Mouse (Mus musculus) heart, embryonic 14.5 days (tissue): ENCODE results near the gene Smg9. TPM values are rescaled to one million over a fixed set of nuclear protein-coding genes. Genes with fewer than 3 reads are reported as not detected.
A peak's percentile ranks its signal among the peaks of the same experiment; 100 is the strongest.
"Not testable (repeated sequence)": the region's sequence is repeated elsewhere in the genome, so short reads cannot be mapped to it uniquely, and the experiment has no call there.

ENCODE experiments used
- ATAC-seq: fragments of 200-750 bp; cut with Nextera tagmentation; 2 replicates; pipeline ENCODE4 v1.8.0; 2017; ENCODE audit warnings: low read depth, moderate TSS enrichment; ENCODE audit not compliant: insufficient number of reproducible peaks, insufficient read depth, low FRiP score
- H3K27ac ChIP-seq, 2 experiments: fragments of 200-500 bp in 1 of 2; fragments of 300-500 bp in 1 of 2; sonication (generic) in 1 of 2; replicated peaks in 1 of 2; 2 replicates each; pipeline ENCODE4 v1.5.1; 2012 to 2014; ENCODE audit warnings: low read depth in 2 of 2, low read length in 2 of 2, control low read depth in 1 of 2, mild to moderate bottlenecking in 1 of 2, mixed read lengths in 1 of 2; ENCODE audit not compliant: control insufficient read depth in 1 of 2, insufficient read depth in 1 of 2
- H3K27me3 ChIP-seq: fragments of 300-500 bp; sonication (generic); 2 replicates; pipeline ENCODE4 v1.6.1; 2014; ENCODE audit warnings: mild to moderate bottlenecking, low read length, control low read depth; ENCODE audit not compliant: control insufficient read depth, insufficient read depth
- H3K36me3 ChIP-seq: fragments of 300-500 bp; sonication (generic); 2 replicates; pipeline ENCODE4 v1.6.1; 2014; ENCODE audit warnings: mild to moderate bottlenecking, control low read depth, low read length, mixed read lengths; ENCODE audit not compliant: control insufficient read depth, insufficient read depth
- H3K4me1 ChIP-seq, 2 experiments: fragments of 200-500 bp in 1 of 2; fragments of 300-500 bp in 1 of 2; sonication (generic) in 1 of 2; 2 replicates each; pipeline ENCODE4 v1.6.1; 2012 to 2014; ENCODE audit warnings: low read length in 2 of 2, control low read depth in 1 of 2, mixed read lengths in 1 of 2; ENCODE audit not compliant: control insufficient read depth in 2 of 2, insufficient read depth in 2 of 2
- H3K4me2 ChIP-seq: fragments of 300-500 bp; sonication (generic); 2 replicates; pipeline ENCODE4 v1.6.1; 2014; ENCODE audit warnings: mild to moderate bottlenecking, low read length
- H3K4me3 ChIP-seq, 2 experiments: fragments of 200-500 bp in 1 of 2; fragments of 300-500 bp in 1 of 2; sonication (generic) in 1 of 2; 2 replicates each; pipeline ENCODE4 v1.5.1; 2012 to 2014; ENCODE audit warnings: low read length in 2 of 2, mild to moderate bottlenecking in 2 of 2, control low read depth in 1 of 2, low read depth in 1 of 2, moderate library complexity in 1 of 2; ENCODE audit not compliant: control insufficient read depth in 1 of 2, insufficient read depth in 1 of 2
- H3K9ac ChIP-seq: fragments of 300-500 bp; sonication (generic); 2 replicates; pipeline ENCODE4 v1.6.1; 2014; ENCODE audit warnings: mild to moderate bottlenecking, low read length
- H3K9me3 ChIP-seq: fragments of 300-500 bp; sonication (generic); 2 replicates; pipeline ENCODE4 v1.6.1; 2016; ENCODE audit warnings: low read length, control low read depth; ENCODE audit not compliant: control insufficient read depth
- WGBS: fragments of 180-500 bp; shearing (Covaris S2); extraction: QIAGEN DNeasy Blood & Tissue Kit; methylation state at CpG from one replicate; pipeline ENCODE4 v1.1.7; 2014; 5-methylcytosine and 5-hydroxymethylcytosine counted together
- polyA plus RNA-seq: library from polyadenylated mRNA; unstranded; fragments of >200 nt; fragmentation: Nextera tagmentation; extraction: Ambion mirVana; gene quantifications from 2 replicates; pipeline ENCODE4 v1.2.1, GENCODE M21; 2014

The Smg9 gene
- polyA plus RNA-seq, 1 experiment from 2014 or later: 20.7 TPM

DNA sequence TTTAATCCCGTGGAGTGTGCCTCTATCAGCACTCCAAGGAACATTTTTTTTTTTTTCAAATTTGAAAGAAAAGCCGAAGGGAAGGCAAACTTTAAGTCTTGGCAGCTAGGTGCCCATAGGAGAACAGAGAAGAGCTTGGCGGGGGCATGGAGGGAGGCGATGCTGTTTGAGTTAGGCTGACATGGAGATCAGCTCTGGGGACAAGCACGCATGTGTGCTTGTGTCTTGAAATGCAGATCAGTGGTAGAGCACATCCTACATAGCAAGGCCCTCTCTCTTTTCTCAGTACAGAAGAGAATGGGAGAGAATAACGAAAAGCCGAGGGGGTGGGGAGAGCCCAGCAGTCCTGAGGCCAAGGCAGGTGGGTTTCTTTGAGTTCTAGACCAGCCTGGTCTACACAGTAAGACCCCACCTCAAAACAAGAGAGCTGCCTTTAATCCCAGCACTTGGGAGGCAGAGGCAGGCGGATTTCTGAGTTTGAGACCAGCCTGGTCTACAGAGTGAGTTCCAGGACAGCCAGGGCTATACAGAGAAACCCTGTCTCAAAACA, 980 bp upstream of the Smg9 start:
- ATAC-seq: no peak
- Histone ChIP-seq H3K9me3 (peaks cover 4% of the 10 kb centered on the region; the same call in 1 of the 2 replicates), H3K27me3 (no peaks in the 10 kb centered on the region), H3K4me1 (peaks cover 3% of the 10 kb centered on the region in 2 experiments; a peak in 2 of 4 replicates), H3K4me2 (no peak overlapping the region), H3K4me3 (no peak overlapping the region), H3K9ac (no peak overlapping the region), H3K27ac (no peak overlapping the region), H3K36me3 (peaks cover 15% of the 10 kb centered on the region)
- 95% methylated on average over 8 of the region's 8 CpGs for WGBS

DNA sequence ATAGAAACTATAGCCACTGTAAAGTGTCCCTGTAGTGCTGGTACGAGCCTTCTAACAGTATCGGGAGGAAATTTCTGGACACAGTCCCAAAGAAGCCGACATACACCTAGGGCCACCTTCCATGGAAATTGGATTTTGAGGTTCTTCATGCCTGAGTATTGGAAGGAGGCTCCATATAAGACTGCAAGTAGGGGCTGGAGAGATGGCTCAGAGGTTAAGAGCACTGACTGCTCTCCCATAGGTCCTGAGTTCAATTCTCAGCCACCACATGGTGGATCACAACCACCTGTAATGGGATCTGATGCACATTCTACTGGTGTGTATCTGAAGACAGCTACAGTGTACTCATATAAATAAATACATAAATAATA, 648 bp downstream of the Smg9 start:
- Histone ChIP-seq H3K4me3 (peak overlapping the region; percentile 61 to 83), H3K27me3 (no peaks in the 10 kb centered on the region), H3K36me3 (peaks cover 30% of the 10 kb centered on the region), H3K9me3 (peaks cover 4% of the 10 kb centered on the region; the same call in 1 of the 2 replicates), H3K4me2 (peak overlapping the region; percentile 58), H3K9ac (peak overlapping the region; percentile 76), H3K27ac (peak overlapping the region; percentile 73 to 97), H3K4me1 (peaks cover 3% of the 10 kb centered on the region in 2 experiments; a peak in 2 of 4 replicates)
- ATAC-seq: no peak
- 14% methylated on average over 3 of the region's 3 CpGs for WGBS

DNA sequence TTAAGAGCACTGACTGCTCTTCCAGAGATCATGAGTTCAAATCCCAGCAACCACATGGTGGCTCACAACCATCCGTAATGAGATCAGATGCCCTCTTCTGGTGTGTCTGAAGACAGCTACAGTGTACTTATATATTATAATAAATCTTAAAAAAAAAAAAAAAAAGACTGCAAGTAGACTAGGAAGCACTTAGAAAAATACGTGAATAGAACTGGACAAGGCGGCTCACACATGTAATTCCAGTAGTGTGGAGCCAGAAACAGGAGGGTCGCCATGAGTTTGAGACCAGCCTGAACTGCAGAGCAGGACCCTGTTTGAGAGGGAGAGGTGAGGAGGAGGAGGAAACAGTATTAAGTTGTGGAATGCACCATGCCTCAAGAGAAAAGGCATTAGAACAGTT, 1.1 kb downstream of the Smg9 start:
- H3K27me3 ChIP-seq, H3K27ac ChIP-seq, H3K4me1 ChIP-seq, ATAC-seq, H3K9ac ChIP-seq, H3K9me3 ChIP-seq: not testable (repeated sequence)
- Histone ChIP-seq H3K4me2 (peak overlapping the region; percentile 58), H3K4me3 (peak overlapping the region in 1 of 2 experiments; percentile 61; a peak in 1 of 4 replicates), H3K36me3 (peaks cover 35% of the 10 kb centered on the region)
- 87% methylated on average over 4 of the region's 4 CpGs for WGBS

DNA sequence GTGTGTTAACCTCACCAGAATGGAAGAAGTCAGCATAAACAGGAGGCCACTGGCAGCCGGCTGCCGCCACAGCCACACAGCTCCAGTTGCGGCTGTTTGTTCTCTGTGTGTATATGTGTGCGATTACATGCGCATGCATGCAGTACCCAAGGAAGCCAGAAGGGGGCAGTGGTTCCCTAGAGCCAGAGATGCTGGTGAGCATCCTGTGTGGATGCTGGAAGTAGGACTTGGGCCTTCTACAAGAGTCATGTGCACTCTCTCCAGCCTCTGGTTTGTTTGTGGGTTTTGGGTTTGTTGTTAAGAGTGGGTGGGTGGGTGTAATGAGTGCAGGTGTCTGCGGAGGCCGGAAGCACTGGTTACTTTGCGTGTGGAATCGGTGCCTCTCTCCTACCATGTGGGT, 3.4 kb downstream of the Smg9 start:
- no peaks in the 10 kb centered on the region for H3K27me3 ChIP-seq
- H3K4me1 ChIP-seq: peaks cover 3 to 7% of the 10 kb centered on the region in 2 experiments; a peak in 3 of 4 replicates
- no peak for ATAC-seq
- peaks cover 52% of the 10 kb centered on the region for H3K36me3 ChIP-seq
- H3K4me2 ChIP-seq: no peak overlapping the region
- no peak overlapping the region for H3K4me3 ChIP-seq
- H3K27ac ChIP-seq: no peak overlapping the region
- peaks cover 4% of the 10 kb centered on the region; the same call in 1 of the 2 replicates for H3K9me3 ChIP-seq
- 98% methylated on average over 9 of the region's 9 CpGs for WGBS
- no peak overlapping the region for H3K9ac ChIP-seq

DNA sequence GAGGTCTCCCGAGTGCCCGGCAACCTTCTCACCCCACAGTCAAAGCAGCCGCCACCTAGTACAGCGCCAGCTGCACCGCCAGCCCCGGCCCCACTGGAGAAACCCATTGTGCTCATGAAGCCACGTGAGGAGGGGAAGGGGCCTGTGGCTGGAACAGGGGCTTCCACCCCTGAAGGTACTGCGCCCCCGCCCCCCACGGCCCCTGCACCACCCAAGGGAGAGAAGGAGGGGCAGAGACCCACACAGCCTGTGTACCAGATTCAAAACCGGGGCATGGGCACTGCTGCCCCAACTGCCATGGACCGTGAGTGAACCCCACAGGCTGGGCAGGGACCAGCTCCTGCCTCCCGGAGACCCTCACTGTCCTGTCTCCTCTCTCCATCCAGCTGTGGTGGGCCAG, 6.2 kb downstream of the Smg9 start:
- Histone ChIP-seq H3K9ac (no peak overlapping the region), H3K4me2 (no peak overlapping the region), H3K9me3 (peaks cover 4% of the 10 kb centered on the region; the same call in 1 of the 2 replicates), H3K4me1 (peaks cover 0 to 4% of the 10 kb centered on the region in 2 experiments; a peak in 1 of 4 replicates), H3K36me3 (peaks cover 63% of the 10 kb centered on the region), H3K27ac (no peak overlapping the region), H3K4me3 (no peak overlapping the region), H3K27me3 (no peaks in the 10 kb centered on the region)
- 95% methylated on average over 13 of the region's 13 CpGs for whole genome bisulfite sequencing
- ATAC-seq: 0 out of 2 replicates have a peak, but pooled peaks have one; percentile 4

DNA sequence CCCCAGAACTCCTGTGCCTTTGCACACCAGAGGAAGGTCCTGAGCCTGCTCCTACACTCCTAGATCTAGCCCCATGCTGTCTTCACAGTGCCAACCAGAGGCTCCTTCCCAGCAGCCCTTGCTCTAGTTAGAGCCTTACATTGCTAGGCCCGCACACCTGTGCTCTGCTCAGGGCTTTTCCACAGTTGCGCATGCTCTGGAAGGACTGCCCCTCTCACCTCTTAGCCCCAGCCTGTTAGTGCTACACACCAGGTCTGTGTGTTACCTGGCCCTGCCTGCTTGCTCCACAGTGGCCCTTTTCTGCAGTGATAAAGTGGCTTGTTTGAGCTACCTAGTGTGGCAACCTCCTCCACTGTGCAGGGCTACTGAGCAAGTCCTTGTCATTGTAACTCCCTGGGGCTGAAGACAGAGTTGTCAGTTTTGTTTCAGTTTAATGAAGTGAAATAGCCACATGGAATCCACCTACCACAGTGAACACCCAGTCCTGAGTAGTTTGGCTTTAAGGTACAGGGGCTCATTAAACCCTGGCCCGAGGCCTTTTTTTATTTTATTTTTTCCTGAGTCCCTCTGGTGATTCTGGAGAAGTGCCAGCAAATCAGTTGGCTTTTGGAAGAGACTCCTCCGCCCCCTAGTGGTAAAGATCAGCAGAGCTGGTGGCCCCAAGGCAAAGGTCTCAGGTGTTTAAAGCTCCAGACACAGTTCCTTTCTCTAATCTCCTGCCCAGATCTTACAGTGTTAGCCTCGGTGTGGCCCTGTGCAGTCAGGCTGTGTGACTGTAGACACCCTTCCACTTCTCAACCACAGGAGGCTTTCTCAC, 7.3 kb downstream of the Smg9 start:
- no peak overlapping the region for H3K4me2 ChIP-seq
- WGBS: 44% methylated on average over 5 of the region's 5 CpGs
- no peak overlapping the region for H3K4me3 ChIP-seq
- H3K9me3 ChIP-seq: peaks cover 4% of the 10 kb centered on the region; the same call in 1 of the 2 replicates
- no peak overlapping the region for H3K9ac ChIP-seq
- peaks cover 0 to 4% of the 10 kb centered on the region in 2 experiments; a peak in 1 of 4 replicates for H3K4me1 ChIP-seq
- H3K36me3 ChIP-seq: peaks cover 63% of the 10 kb centered on the region
- no peaks in the 10 kb centered on the region for H3K27me3 ChIP-seq
- peak; percentile 32; the same call in 1 of the 2 replicates for ATAC-seq
- no peak overlapping the region for H3K27ac ChIP-seq

DNA sequence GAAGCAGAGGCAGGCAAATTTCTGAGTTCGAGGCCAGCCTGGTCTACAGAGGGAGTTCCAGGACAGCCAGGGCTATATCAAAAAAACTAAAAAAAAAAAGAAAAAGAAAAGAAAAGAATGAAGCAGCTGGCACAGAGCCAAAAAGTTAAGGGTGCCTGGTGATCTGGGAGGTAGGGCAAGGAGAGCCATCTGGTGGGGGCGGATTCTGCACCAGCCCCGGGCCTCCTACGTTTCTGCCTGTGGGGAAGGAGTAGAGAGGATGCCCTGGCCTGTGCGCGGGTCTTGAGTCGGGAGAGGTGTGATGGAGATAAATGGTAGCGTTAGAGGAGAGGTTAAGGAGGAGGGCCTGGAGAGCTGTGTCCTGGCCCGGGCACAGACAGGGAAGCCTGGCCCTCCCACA, 8.8 kb downstream of the Smg9 start:
- Histone ChIP-seq H3K27me3 (no peaks in the 10 kb centered on the region), H3K4me2 (no peak overlapping the region), H3K4me3 (no peak overlapping the region), H3K4me1 (peaks cover 0 to 4% of the 10 kb centered on the region in 2 experiments; a peak in 1 of 4 replicates), H3K27ac (no peak overlapping the region), H3K36me3 (peaks cover 53% of the 10 kb centered on the region), H3K9me3 (no peaks in the 10 kb centered on the region), H3K9ac (no peak overlapping the region)
- no peak for ATAC-seq
- 82% methylated on average over 9 of the region's 9 CpGs for WGBS
